Comparison of ENCODE assay signal across 10 mouse cellular contexts in genomic region chr1:124845681-124846080, GRCm38 (mm10).
A peak's percentile ranks its signal among the peaks of the same experiment; 100 is the strongest.
DNase-seq lines count a peak whose midpoint lies in the region; ATAC-seq and TF ChIP-seq lines count a peak whose summit lies in the region.
"Had no signal": no experiment of that assay in that cellular context is flagged by ENCODE, and none has a peak within 500 bp of the region (broad histone marks: within the 10 kb centered on the region; RNA-seq: fewer than 3 reads in every experiment).

No protein-coding gene starts in this region.

- H3K79me2 ChIP-seq in myocyte (ENCODE audit: control insufficient read depth, insufficient read depth) = no peaks in the 10 kb centered on the region

- H3K27me3 ChIP-seq in hindbrain, embryonic 10.5 days (ENCODE audit: insufficient read depth, poor library complexity, severe bottlenecking) = no peaks in the 10 kb centered on the region
- H3K27me3 ChIP-seq in hindbrain, embryonic 12.5 days = no peaks in the 10 kb centered on the region
- no peaks in the 10 kb centered on the region for H3K27me3 ChIP-seq in myocyte (ENCODE audit: control insufficient read depth, insufficient read depth, insufficient read length)
- H3K27me3 ChIP-seq: heart, embryonic 13.5 days; midbrain, embryonic 12.5 days had no signal

- H3K4me2 ChIP-seq in hindbrain, embryonic 12.5 days (replicated peaks) = no peak overlapping the region
- no peak overlapping the region for H3K4me2 ChIP-seq in myocyte (ENCODE audit: low read depth)
- H3K4me2 ChIP-seq: heart, embryonic 13.5 days; midbrain, embryonic 12.5 days had no signal

- H3K27ac ChIP-seq in hindbrain, embryonic 10.5 days = no peak overlapping the region
- H3K27ac ChIP-seq in hindbrain, embryonic 12.5 days = no peak overlapping the region
- H3K27ac ChIP-seq: heart, embryonic 13.5 days; midbrain, embryonic 12.5 days had no signal

- no peak for TF ChIP-seq POLR2A in myocyte (IDR thresholded peaks at IDR 0.05; ENCODE audit: insufficient read length, low read depth)

- WGBS in hindbrain, embryonic 10.5 days = 62% methylated on average over 6 of the region's 6 CpGs
- WGBS in hindbrain, embryonic 12.5 days = 61% methylated on average over 6 of the region's 6 CpGs

- ATAC-seq in hindbrain, embryonic 12.5 days (ENCODE audit: low FRiP score) = no peak
- no peak for ATAC-seq in granulocyte monocyte progenitor cell, adult 5-6 weeks (replicated peaks; ENCODE audit: poor library complexity, severe bottlenecking)

- H3K9ac ChIP-seq in hindbrain, embryonic 12.5 days = no peak overlapping the region
- H3K9ac ChIP-seq: heart, embryonic 13.5 days; midbrain, embryonic 12.5 days had no signal

- H3K4me1 ChIP-seq in hindbrain, embryonic 10.5 days (replicated peaks) = no peaks in the 10 kb centered on the region
- no peaks in the 10 kb centered on the region for H3K4me1 ChIP-seq in hindbrain, embryonic 12.5 days
- H3K4me1 ChIP-seq: heart, embryonic 13.5 days; midbrain, embryonic 12.5 days had no signal

- H3K4me3 ChIP-seq in hindbrain, embryonic 10.5 days = no peak overlapping the region
- H3K4me3 ChIP-seq in hindbrain, embryonic 12.5 days = no peak overlapping the region
- no peak overlapping the region for H3K4me3 ChIP-seq in myocyte
- H3K4me3 ChIP-seq: heart, embryonic 13.5 days; midbrain, embryonic 12.5 days had no signal

- peak; percentile 31 for DNase-seq in hindbrain, embryonic 10.5 days (ENCODE audit: low spot score)
- DNase-seq in urinary bladder, postnatal 25 days (ENCODE audit: low spot score) = peak; percentile 4
- no peak for DNase-seq in urinary bladder, postnatal 4 days (ENCODE audit: low spot score in 2 of 2)
- DNase-seq in frontal cortex, postnatal 10 days (ENCODE audit: low spot score in 2 of 2) = peak; percentile 7 to 11
- DNase-seq in cerebellum, postnatal 36 days = no peak

- no peaks in the 10 kb centered on the region for H3K36me3 ChIP-seq in hindbrain, embryonic 10.5 days
- no peaks in the 10 kb centered on the region for H3K36me3 ChIP-seq in hindbrain, embryonic 12.5 days
- H3K36me3 ChIP-seq in myocyte (ENCODE audit: control insufficient read depth, insufficient read depth) = no peaks in the 10 kb centered on the region
- H3K36me3 ChIP-seq: heart, embryonic 13.5 days; midbrain, embryonic 12.5 days had no signal

- no peak overlapping the region for H3ac ChIP-seq in myocyte (ENCODE audit: control insufficient read depth, insufficient read length)

- H3K9me3 ChIP-seq in hindbrain, embryonic 10.5 days = no peaks in the 10 kb centered on the region
- no peaks in the 10 kb centered on the region for H3K9me3 ChIP-seq in hindbrain, embryonic 12.5 days (replicated peaks)
- H3K9me3 ChIP-seq: midbrain, embryonic 12.5 days had no signal

TF ChIP-seq in myocyte, 11 proteins besides CTCF, POLR2A, EP300 and RAD21:
- TF ChIP-seq MYOD1 (IDR thresholded peaks at IDR 0.05; ENCODE audit: control insufficient read depth in 1 of 3, insufficient read length in 2 of 3, low read depth in 2 of 3) (no peak), SRF (IDR thresholded peaks at IDR 0.05; ENCODE audit: control insufficient read depth, insufficient read length, low read depth) (no peak), REST (IDR thresholded peaks at IDR 0.05; ENCODE audit: insufficient read depth, insufficient read length) (peak; percentile 91)
TF ChIP-seq in myocyte: peak in this region for 1.

Comparison
In these comparisons a context has a peak if more than half of its experiments do, and no peak if none do; other contexts are left out.
1. DNase-seq: peak in hindbrain, embryonic 10.5 days (single experiment), urinary bladder, postnatal 25 days (single experiment) and frontal cortex, postnatal 10 days (2 of 2); none in urinary bladder, postnatal 4 days (0 of 2) and cerebellum, postnatal 36 days (0 of 2).